In genomic region chr1:151564377-151564776, GRCm38 (mm10) we compare ENCODE assay signal across 8 mouse cellular contexts. TPM values are rescaled to one million over a fixed set of nuclear protein-coding genes. Genes with fewer than 3 reads are reported as not detected.
DNase-seq lines count a peak whose midpoint lies in the region; ATAC-seq lines count a peak whose summit lies in the region.

No protein-coding gene starts in this region.

- H3K9me3 ChIP-seq in heart, embryonic 11.5 days (replicated peaks; ENCODE audit: control insufficient read depth, low read length): no peaks in the 10 kb centered on the region
- no peaks in the 10 kb centered on the region for H3K9me3 ChIP-seq in limb, embryonic 11.5 days (ENCODE audit: control insufficient read depth, low read length)
- no peaks in the 10 kb centered on the region for H3K9me3 ChIP-seq in midbrain, embryonic 16.5 days (replicated peaks; ENCODE audit: control insufficient read depth, low read length, poor library complexity, severe bottlenecking)

- no peaks in the 10 kb centered on the region for H3K4me1 ChIP-seq in heart, embryonic 11.5 days (ENCODE audit: control insufficient read depth, insufficient read depth, low read length)
- no peaks in the 10 kb centered on the region for H3K4me1 ChIP-seq in limb, embryonic 11.5 days (ENCODE audit: control insufficient read depth, insufficient read depth, low read length)
- no peaks in the 10 kb centered on the region for H3K4me1 ChIP-seq in midbrain, embryonic 16.5 days (ENCODE audit: control insufficient read depth, insufficient read depth, low read length)

- intact Hi-C loops in gastrocnemius, postnatal 36 days (cut with DNase I): loop anchor here (1.0 kb wide), 1 partner anchor 142 kb away; no protein-coding TSS in a partner anchor

- H3K4me2 ChIP-seq in heart, embryonic 11.5 days: no peak overlapping the region
- no peak overlapping the region for H3K4me2 ChIP-seq in limb, embryonic 11.5 days (ENCODE audit: low read depth, severe bottlenecking)
- 0 out of 2 replicates have a peak overlapping the region, but pooled peaks have one; percentile 14 for H3K4me2 ChIP-seq in midbrain, embryonic 16.5 days (ENCODE audit: low read length)

- WGBS in heart, embryonic 11.5 days (ENCODE audit: insufficient replicate concordance): 14% methylated on average over 12 of the region's 12 CpGs
- WGBS in limb, embryonic 11.5 days: 15% methylated on average over 12 of the region's 12 CpGs
- 12% methylated on average over 12 of the region's 12 CpGs for WGBS in midbrain, embryonic 16.5 days

- H3K36me3 ChIP-seq in heart, embryonic 11.5 days (ENCODE audit: control insufficient read depth, insufficient read depth, low read length): no peaks in the 10 kb centered on the region
- no peaks in the 10 kb centered on the region for H3K36me3 ChIP-seq in limb, embryonic 11.5 days (ENCODE audit: control insufficient read depth, insufficient read depth, low read length)
- H3K36me3 ChIP-seq in midbrain, embryonic 16.5 days (ENCODE audit: control insufficient read depth, insufficient read depth, low read length): no peaks in the 10 kb centered on the region

- no peak overlapping the region for H3K27ac ChIP-seq in heart, embryonic 11.5 days (ENCODE audit: low read depth, low read length)
- H3K27ac ChIP-seq in limb, embryonic 11.5 days (replicated peaks; ENCODE audit: low read depth, low read length): no peak overlapping the region
- H3K27ac ChIP-seq in midbrain, embryonic 16.5 days (ENCODE audit: low read length): no peak overlapping the region

- no peak overlapping the region for H3K9ac ChIP-seq in heart, embryonic 11.5 days (ENCODE audit: low read depth, low read length)
- no peak overlapping the region for H3K9ac ChIP-seq in limb, embryonic 11.5 days (ENCODE audit: low read length)
- 0 out of 2 replicates have a peak overlapping the region, but pooled peaks have one; percentile 10 for H3K9ac ChIP-seq in midbrain, embryonic 16.5 days (ENCODE audit: low read depth, low read length)

- no peak overlapping the region for H3K4me3 ChIP-seq in heart, embryonic 11.5 days (ENCODE audit: low read depth, low read length)
- H3K4me3 ChIP-seq in limb, embryonic 11.5 days (ENCODE audit: low read depth, low read length): no peak overlapping the region
- no peak overlapping the region for H3K4me3 ChIP-seq in midbrain, embryonic 16.5 days (ENCODE audit: low read depth, low read length)

- ATAC-seq in heart, embryonic 11.5 days (replicated peaks; ENCODE audit: insufficient number of reproducible peaks, low FRiP score, low TSS enrichment): no peak
- no peak for ATAC-seq in limb, embryonic 11.5 days (ENCODE audit: insufficient number of reproducible peaks, low FRiP score, low TSS enrichment, low read depth)
- ATAC-seq in midbrain, embryonic 16.5 days: 0 out of 2 replicates have a peak, but pooled peaks have one; percentile 47

- H3K27me3 ChIP-seq in heart, embryonic 11.5 days (ENCODE audit: control insufficient read depth, insufficient read depth, low read length): no peaks in the 10 kb centered on the region
- H3K27me3 ChIP-seq in limb, embryonic 11.5 days (ENCODE audit: control insufficient read depth, insufficient read depth, low read length): no peaks in the 10 kb centered on the region
- H3K27me3 ChIP-seq in midbrain, embryonic 16.5 days (ENCODE audit: control insufficient read depth, insufficient read depth, low read depth, low read length): no peaks in the 10 kb centered on the region

- DNase-seq in heart, adult 11 months: peak; percentile 96
- DNase-seq in embryo, embryonic 11 days: peak; percentile 79
- DNase-seq in gastrocnemius, postnatal 36 days: peak; percentile 76 to 89
- DNase-seq in kidney, adult 8-10 months: peak; percentile 63 to 82
- peak; percentile 86 for DNase-seq in limb, embryonic 11.5 days (ENCODE audit: low spot score)
- peak; percentile 29 for DNase-seq in spleen, adult 12 weeks (ENCODE audit: low spot score)

RNA-seq across cellular contexts. Expression of gene Fam129a, which starts 6.6 kb away (rescaled TPM):
- polyA plus RNA-seq in heart, embryonic 11.5 days (2014; fragmentation: Nextera tagmentation; extraction: Ambion mirVana): 2.3 and 3.1 TPM in 2 replicates
- total RNA-seq in gastrocnemius, postnatal 36 days (2021): 10 to 100 TPM in 1 of 2 experiments, 1 to 10 TPM in 1; 9.5 to 10.4 TPM
- 0.89 and 0.92 TPM in 2 replicates for polyA plus RNA-seq in limb, embryonic 11.5 days (2014; fragmentation: Nextera tagmentation; extraction: Ambion mirVana)
- polyA plus RNA-seq in midbrain, embryonic 16.5 days (2015; fragmentation: Nextera tagmentation; extraction: Ambion mirVana): 0.70 and 1.0 TPM in 2 replicates

Comparison
In these comparisons a context has a peak if more than half of its experiments do, and no peak if none do; other contexts are left out.
1. DNase-seq: peak in every context shown above with its lines; median percentile 96 in heart, adult 11 months; 86 in limb, embryonic 11.5 days; 82 in gastrocnemius, postnatal 36 days; 79 in embryo, embryonic 11 days; 72 in kidney, adult 8-10 months; 29 in spleen, adult 12 weeks.